Mouse (Mus musculus): ENCODE results near the gene Mgll. TPM values are rescaled to one million over a fixed set of nuclear protein-coding genes. Genes with fewer than 3 reads are reported as not detected.
A peak's percentile ranks its signal among the peaks of the same experiment; 100 is the strongest.

Gene Mgll
- polyA plus RNA-seq, 1 experiment from 2014 or later = 4.4 TPM

GRCm38 (mm10) chr6:88791299-88791698 is 67.1 kb downstream of the Mgll start:
- Histone ChIP-seq H3K9ac (ENCODE audit: low read length) (no peak overlapping the region), H3K4me1 (replicated peaks; ENCODE audit: control insufficient read depth, insufficient read depth, low read length) (peaks cover 4% of the 10 kb centered on the region; the same call in 1 of the 2 replicates), H3K27me3 (ENCODE audit: control insufficient read depth, insufficient read depth, low read length) (no peaks in the 10 kb centered on the region), H3K4me3 (ENCODE audit: low read depth, low read length) (no peak overlapping the region), H3K4me2 (ENCODE audit: low read depth, low read length, severe bottlenecking) (no peak overlapping the region), H3K27ac (ENCODE audit: low read depth, low read length) (no peak overlapping the region), H3K36me3 (ENCODE audit: control insufficient read depth, insufficient read depth, low read length) (no peaks in the 10 kb centered on the region), H3K9me3 (ENCODE audit: control insufficient read depth, low read length) (no peaks in the 10 kb centered on the region)
- 67% methylated on average over 9 of the region's 9 CpGs for WGBS
- ATAC-seq (replicated peaks; ENCODE audit: low FRiP score) (peak; percentile 58; the same call in 1 of the 2 replicates), DNase-seq (ENCODE audit: low spot score) (no peak)

- H3K4me3 ChIP-seq (ENCODE audit: low read depth, low read length) = no peak overlapping the region
- peaks cover 4% of the 10 kb centered on the region; the same call in 1 of the 2 replicates for H3K4me1 ChIP-seq (replicated peaks; ENCODE audit: control insufficient read depth, insufficient read depth, low read length)
- no peaks in the 10 kb centered on the region for H3K36me3 ChIP-seq (ENCODE audit: control insufficient read depth, insufficient read depth, low read length)
- ATAC-seq (replicated peaks; ENCODE audit: low FRiP score) (no peak), DNase-seq (ENCODE audit: low spot score) (no peak)
- H3K27ac ChIP-seq (ENCODE audit: low read depth, low read length) = no peak overlapping the region
- no peak overlapping the region for H3K9ac ChIP-seq (ENCODE audit: low read length)
- H3K27me3 ChIP-seq (ENCODE audit: control insufficient read depth, insufficient read depth, low read length) = no peaks in the 10 kb centered on the region
- H3K4me2 ChIP-seq (ENCODE audit: low read depth, low read length, severe bottlenecking) = no peak overlapping the region
- H3K9me3 ChIP-seq (ENCODE audit: control insufficient read depth, low read length) = no peaks in the 10 kb centered on the region
- WGBS = 39% methylated on average over 7 of the region's 7 CpGs
Measured at GRCm38 (mm10) chr6:88792147-88792691, 68.0 kb downstream of the Mgll start.

DNA sequence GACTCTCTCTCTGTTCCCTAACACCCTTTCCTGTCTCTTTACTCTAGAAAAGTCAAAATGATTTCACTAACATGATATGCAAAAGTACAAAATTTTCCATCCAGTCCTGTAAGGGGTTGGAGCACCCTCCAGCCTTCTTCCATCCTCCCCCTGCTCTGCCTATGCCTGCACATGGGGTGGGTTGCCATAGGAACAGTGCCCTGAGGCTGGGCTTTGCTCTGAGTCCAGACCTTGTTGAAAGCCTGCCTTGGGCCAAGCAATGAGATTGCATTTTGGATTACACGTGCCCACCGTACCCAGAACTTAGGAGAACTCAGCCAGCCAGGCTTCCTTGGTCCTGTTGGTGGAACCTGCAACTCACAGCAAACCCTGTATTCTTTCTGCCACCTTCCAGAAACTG is 69.0 kb downstream of the Mgll start:
- 37% methylated on average over 2 of the region's 2 CpGs for WGBS
- H3K4me1 ChIP-seq (replicated peaks; ENCODE audit: control insufficient read depth, insufficient read depth, low read length) = peaks cover 4% of the 10 kb centered on the region; the same call in 1 of the 2 replicates
- DNase-seq (ENCODE audit: low spot score) = peak; percentile 73
- no peak overlapping the region for H3K4me2 ChIP-seq (ENCODE audit: low read depth, low read length, severe bottlenecking)
- peak; percentile 67; the same call in 1 of the 2 replicates for ATAC-seq (replicated peaks; ENCODE audit: low FRiP score)
- no peak overlapping the region for H3K9ac ChIP-seq (ENCODE audit: low read length)
- H3K36me3 ChIP-seq (ENCODE audit: control insufficient read depth, insufficient read depth, low read length) = no peaks in the 10 kb centered on the region
- H3K4me3 ChIP-seq (ENCODE audit: low read depth, low read length) = no peak overlapping the region
- H3K9me3 ChIP-seq (ENCODE audit: control insufficient read depth, low read length) = no peaks in the 10 kb centered on the region
- H3K27ac ChIP-seq (ENCODE audit: low read depth, low read length) = no peak overlapping the region
- H3K27me3 ChIP-seq (ENCODE audit: control insufficient read depth, insufficient read depth, low read length) = no peaks in the 10 kb centered on the region

- no peak for DNase-seq (ENCODE audit: low spot score)
- H3K27ac ChIP-seq (ENCODE audit: low read depth, low read length) = no peak overlapping the region
- WGBS = 87% methylated on average over 13 of the region's 13 CpGs
- H3K9ac ChIP-seq (ENCODE audit: low read length) = no peak overlapping the region
- H3K4me3 ChIP-seq (ENCODE audit: low read depth, low read length) = no peak overlapping the region
- ATAC-seq (replicated peaks; ENCODE audit: low FRiP score) = no peak
- H3K4me1 ChIP-seq (replicated peaks; ENCODE audit: control insufficient read depth, insufficient read depth, low read length) = peaks cover 4% of the 10 kb centered on the region; the same call in 1 of the 2 replicates
- no peaks in the 10 kb centered on the region for H3K27me3 ChIP-seq (ENCODE audit: control insufficient read depth, insufficient read depth, low read length)
- H3K9me3 ChIP-seq (ENCODE audit: control insufficient read depth, low read length) = no peaks in the 10 kb centered on the region
- no peak overlapping the region for H3K4me2 ChIP-seq (ENCODE audit: low read depth, low read length, severe bottlenecking)
- H3K36me3 ChIP-seq (ENCODE audit: control insufficient read depth, insufficient read depth, low read length) = no peaks in the 10 kb centered on the region
Measured at GRCm38 (mm10) chr6:88793872-88794271, 69.7 kb downstream of the Mgll start.

- H3K27ac ChIP-seq (ENCODE audit: low read depth, low read length) = no peak overlapping the region
- no peak overlapping the region for H3K9ac ChIP-seq (ENCODE audit: low read length)
- H3K4me1 ChIP-seq (replicated peaks; ENCODE audit: control insufficient read depth, insufficient read depth, low read length) = peaks cover 4% of the 10 kb centered on the region; the same call in 1 of the 2 replicates
- no peaks in the 10 kb centered on the region for H3K27me3 ChIP-seq (ENCODE audit: control insufficient read depth, insufficient read depth, low read length)
- WGBS = 76% methylated on average over 14 of the region's 14 CpGs
- H3K9me3 ChIP-seq (ENCODE audit: control insufficient read depth, low read length) = no peaks in the 10 kb centered on the region
- no peak for DNase-seq (ENCODE audit: low spot score)
- no peak overlapping the region for H3K4me2 ChIP-seq (ENCODE audit: low read depth, low read length, severe bottlenecking)
- no peaks in the 10 kb centered on the region for H3K36me3 ChIP-seq (ENCODE audit: control insufficient read depth, insufficient read depth, low read length)
- no peak for ATAC-seq (replicated peaks; ENCODE audit: low FRiP score)
- no peak overlapping the region for H3K4me3 ChIP-seq (ENCODE audit: low read depth, low read length)
Measured at GRCm38 (mm10) chr6:88794561-88794971, 70.4 kb downstream of the Mgll start.

- H3K4me2 ChIP-seq (ENCODE audit: low read depth, low read length, severe bottlenecking) = no peak overlapping the region
- H3K27me3 ChIP-seq (ENCODE audit: control insufficient read depth, insufficient read depth, low read length) = no peaks in the 10 kb centered on the region
- H3K9me3 ChIP-seq (ENCODE audit: control insufficient read depth, low read length) = no peaks in the 10 kb centered on the region
- H3K4me3 ChIP-seq (ENCODE audit: low read depth, low read length) = no peak overlapping the region
- ATAC-seq (replicated peaks; ENCODE audit: low FRiP score) (no peak), DNase-seq (ENCODE audit: low spot score) (no peak)
- WGBS = 84% methylated on average over 7 of the region's 7 CpGs
- no peaks in the 10 kb centered on the region for H3K4me1 ChIP-seq (replicated peaks; ENCODE audit: control insufficient read depth, insufficient read depth, low read length)
- no peak overlapping the region for H3K27ac ChIP-seq (ENCODE audit: low read depth, low read length)
- H3K9ac ChIP-seq (ENCODE audit: low read length) = no peak overlapping the region
- no peaks in the 10 kb centered on the region for H3K36me3 ChIP-seq (ENCODE audit: control insufficient read depth, insufficient read depth, low read length)
Measured at GRCm38 (mm10) chr6:88800191-88800590, 76.0 kb downstream of the Mgll start.

- H3K4me2 ChIP-seq (ENCODE audit: low read depth, low read length, severe bottlenecking) = no peak overlapping the region
- no peak overlapping the region for H3K27ac ChIP-seq (ENCODE audit: low read depth, low read length)
- no peak overlapping the region for H3K9ac ChIP-seq (ENCODE audit: low read length)
- peak; percentile 47 for DNase-seq (ENCODE audit: low spot score)
- H3K27me3 ChIP-seq (ENCODE audit: control insufficient read depth, insufficient read depth, low read length) = no peaks in the 10 kb centered on the region
- no peaks in the 10 kb centered on the region for H3K9me3 ChIP-seq (ENCODE audit: control insufficient read depth, low read length)
- 73% methylated on average over 3 of the region's 3 CpGs for WGBS
- no peaks in the 10 kb centered on the region for H3K4me1 ChIP-seq (replicated peaks; ENCODE audit: control insufficient read depth, insufficient read depth, low read length)
- no peak overlapping the region for H3K4me3 ChIP-seq (ENCODE audit: low read depth, low read length)
- no peak for ATAC-seq (replicated peaks; ENCODE audit: low FRiP score)
- no peaks in the 10 kb centered on the region for H3K36me3 ChIP-seq (ENCODE audit: control insufficient read depth, insufficient read depth, low read length)
Measured at GRCm38 (mm10) chr6:88800735-88801134, 76.5 kb downstream of the Mgll start.

DNA sequence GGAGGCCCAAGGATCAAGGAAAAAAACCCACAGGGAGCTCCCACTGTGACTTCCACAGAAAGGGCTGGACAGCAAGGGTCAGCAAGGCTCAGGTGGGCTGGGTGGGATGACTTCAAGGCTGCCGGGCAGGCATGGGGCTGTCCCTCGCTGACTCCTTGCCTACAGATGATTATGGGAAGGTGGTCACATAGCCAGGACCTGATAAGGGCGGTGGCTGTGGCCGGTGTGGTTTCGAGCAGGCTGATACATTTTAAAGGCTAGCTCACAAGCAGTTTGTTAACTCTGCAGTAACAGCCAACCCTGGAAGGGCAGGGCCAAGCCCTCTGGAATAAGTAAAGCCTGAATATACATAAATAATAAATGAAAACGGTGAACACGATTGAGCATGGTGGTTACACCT is 78.8 kb downstream of the Mgll start:
- Histone ChIP-seq H3K9ac (ENCODE audit: low read length) (no peak overlapping the region), H3K9me3 (ENCODE audit: control insufficient read depth, low read length) (no peaks in the 10 kb centered on the region), H3K27ac (ENCODE audit: low read depth, low read length) (no peak overlapping the region), H3K27me3 (ENCODE audit: control insufficient read depth, insufficient read depth, low read length) (no peaks in the 10 kb centered on the region), H3K4me2 (ENCODE audit: low read depth, low read length, severe bottlenecking) (no peak overlapping the region), H3K4me3 (ENCODE audit: low read depth, low read length) (no peak overlapping the region), H3K4me1 (replicated peaks; ENCODE audit: control insufficient read depth, insufficient read depth, low read length) (no peaks in the 10 kb centered on the region), H3K36me3 (ENCODE audit: control insufficient read depth, insufficient read depth, low read length) (no peaks in the 10 kb centered on the region)
- ATAC-seq (replicated peaks; ENCODE audit: low FRiP score) = no peak
- DNase-seq (ENCODE audit: low spot score) = no peak
- WGBS = 88% methylated on average over 7 of the region's 7 CpGs

DNA sequence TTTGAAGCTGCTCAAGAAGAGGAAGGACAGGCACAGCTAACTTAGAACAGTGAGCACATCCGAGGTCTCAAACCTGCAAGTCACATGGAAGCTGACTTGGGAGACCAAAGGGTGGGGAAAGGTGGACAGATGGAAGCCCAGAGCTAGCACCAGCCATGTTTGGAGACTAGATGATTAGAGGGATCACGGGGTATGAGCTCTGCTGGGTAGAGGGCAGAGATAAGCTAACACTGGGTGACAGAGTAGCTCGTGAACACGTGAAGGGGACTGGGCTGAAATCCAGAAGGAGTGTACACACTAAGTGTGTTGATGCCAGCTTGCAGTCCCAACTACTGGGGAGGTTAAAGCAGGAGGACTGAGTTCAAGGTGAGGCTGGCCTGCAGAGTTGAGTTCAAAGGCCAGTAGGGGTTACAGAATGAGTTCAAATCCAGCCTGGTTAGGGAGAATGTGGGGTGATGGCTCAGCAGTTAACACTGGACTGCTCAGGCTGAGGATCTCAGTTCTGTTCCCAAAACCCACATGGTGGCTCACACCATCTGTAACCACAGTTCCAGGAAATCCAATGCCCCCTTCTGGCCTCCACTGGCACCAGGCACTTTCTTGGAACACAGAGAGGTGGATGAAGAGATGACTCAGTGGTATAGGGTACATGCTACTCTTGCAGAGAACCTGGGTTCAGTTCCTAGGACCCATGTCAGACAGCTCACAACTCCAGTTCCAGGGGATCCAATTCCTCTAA is 79.9 kb downstream of the Mgll start:
- 87% methylated on average over 4 of the region's 4 CpGs for WGBS

More for the DNA sequence above, 79.9 kb downstream of the Mgll start:
- H3K27ac ChIP-seq (ENCODE audit: low read depth, low read length) = no peak overlapping the region
- no peaks in the 10 kb centered on the region for H3K27me3 ChIP-seq (ENCODE audit: control insufficient read depth, insufficient read depth, low read length)
- no peak overlapping the region for H3K9ac ChIP-seq (ENCODE audit: low read length)
- DNase-seq (ENCODE audit: low spot score) = no peak
- no peak for ATAC-seq (replicated peaks; ENCODE audit: low FRiP score)
- no peaks in the 10 kb centered on the region for H3K9me3 ChIP-seq (ENCODE audit: control insufficient read depth, low read length)
- no peak overlapping the region for H3K4me3 ChIP-seq (ENCODE audit: low read depth, low read length)
- no peaks in the 10 kb centered on the region for H3K4me1 ChIP-seq (replicated peaks; ENCODE audit: control insufficient read depth, insufficient read depth, low read length)
- H3K4me2 ChIP-seq (ENCODE audit: low read depth, low read length, severe bottlenecking) = no peak overlapping the region
- H3K36me3 ChIP-seq (ENCODE audit: control insufficient read depth, insufficient read depth, low read length) = no peaks in the 10 kb centered on the region
